Mouse (Mus musculus): Measurements from ENCODE around the gene Metrn. TPM values are rescaled to one million over a fixed set of nuclear protein-coding genes. Genes with fewer than 3 reads are reported as not detected.

Gene Metrn
- total and polyA plus RNA-seq, 2 experiments from 2014 or later, result 102 to 500 TPM

- Histone ChIP-seq H3K36me3 (ENCODE audit: insufficient read depth, low read length) (peaks cover 25% of the 10 kb centered on the region), H3K27ac (peak within 1 kb of the TSS; percentile 87), H3K4me2 (ENCODE audit: low read depth, low read length) (peak within 1 kb of the TSS; percentile 91), H3K9me3 (ENCODE audit: low read length) (no peaks in the 10 kb centered on the region), H3K27me3 (ENCODE audit: insufficient read depth, low read length) (no peaks in the 10 kb centered on the region), H3K9ac (replicated peaks; ENCODE audit: low read length) (peak within 1 kb of the TSS; percentile 78), H3K4me3 (ENCODE audit: low read length) (peak within 1 kb of the TSS; percentile 71), H3K4me1 (ENCODE audit: insufficient read depth, low read length) (peaks cover 9% of the 10 kb centered on the region)
- 83% methylated on average over 3 of the region's 3 CpGs for WGBS
- ATAC-seq, result no peak
- TF ChIP-seq CTCF (IDR thresholded peaks at IDR 0.05; ENCODE audit: low read depth), result no peak
- DNase-seq (ENCODE audit: low spot score), result no peak
Measured at GRCm38 (mm10) chr17:25786280-25786679, 10.7 kb downstream of the Metrn start, which contains the start of gene Ccdc78. Ccdc78 (plus strand) TSS chr17:25786580.

GRCm38 (mm10) chr17:25785281-25785745 lies 11.6 kb downstream of the Metrn start, which contains the start of gene Haghl:
Haghl (minus strand) TSS chr17:25785673.
- Histone ChIP-seq H3K9me3 (ENCODE audit: low read length) (no peaks in the 10 kb centered on the region), H3K27ac (peak within 1 kb of the TSS; percentile 87), H3K4me2 (ENCODE audit: low read depth, low read length) (peak within 1 kb of the TSS; percentile 91), H3K4me1 (ENCODE audit: insufficient read depth, low read length) (peaks cover 9% of the 10 kb centered on the region), H3K9ac (replicated peaks; ENCODE audit: low read length) (peak within 1 kb of the TSS; percentile 78), H3K36me3 (ENCODE audit: insufficient read depth, low read length) (peaks cover 25% of the 10 kb centered on the region), H3K4me3 (ENCODE audit: low read length) (peak within 1 kb of the TSS; percentile 71), H3K27me3 (ENCODE audit: insufficient read depth, low read length) (no peaks in the 10 kb centered on the region)
- TF ChIP-seq CTCF (IDR thresholded peaks at IDR 0.05; ENCODE audit: low read depth), result peak; percentile 8; the same call in 1 of the 2 replicates
- DNase-seq (ENCODE audit: low spot score), result peak; percentile 99
- ATAC-seq, result peak; percentile 87
- WGBS, result under 1% methylated on average over 23 of the region's 23 CpGs

GRCm38 (mm10) chr17:25783861-25784574 lies 12.9 kb downstream of the Metrn start:
- DNase-seq (ENCODE audit: low spot score) (no peak), ATAC-seq (no peak)
- peak overlapping the region; percentile 78 for H3K9ac ChIP-seq (replicated peaks; ENCODE audit: low read length)
- H3K27me3 ChIP-seq (ENCODE audit: insufficient read depth, low read length), result no peaks in the 10 kb centered on the region
- TF ChIP-seq CTCF (IDR thresholded peaks at IDR 0.05; ENCODE audit: low read depth), result no peak
- peaks cover 9% of the 10 kb centered on the region for H3K4me1 ChIP-seq (ENCODE audit: insufficient read depth, low read length)
- peak overlapping the region; percentile 71 for H3K4me3 ChIP-seq (ENCODE audit: low read length)
- 71% methylated on average over 15 of the region's 15 CpGs for WGBS
- H3K4me2 ChIP-seq (ENCODE audit: low read depth, low read length), result peak overlapping the region; percentile 91
- H3K27ac ChIP-seq, result no peak overlapping the region; the same call in 1 of the 2 replicates
- no peaks in the 10 kb centered on the region for H3K9me3 ChIP-seq (ENCODE audit: low read length)
- peaks cover 22% of the 10 kb centered on the region for H3K36me3 ChIP-seq (ENCODE audit: insufficient read depth, low read length)

- ATAC-seq (no peak), DNase-seq (ENCODE audit: low spot score) (no peak)
- Histone ChIP-seq H3K4me2 (ENCODE audit: low read depth, low read length) (no peak overlapping the region), H3K4me3 (ENCODE audit: low read length) (no peak overlapping the region), H3K27me3 (ENCODE audit: insufficient read depth, low read length) (no peaks in the 10 kb centered on the region), H3K27ac (no peak overlapping the region), H3K9me3 (ENCODE audit: low read length) (no peaks in the 10 kb centered on the region), H3K36me3 (ENCODE audit: insufficient read depth, low read length) (peaks cover 22% of the 10 kb centered on the region), H3K4me1 (ENCODE audit: insufficient read depth, low read length) (peaks cover 9% of the 10 kb centered on the region), H3K9ac (replicated peaks; ENCODE audit: low read length) (no peak overlapping the region)
- TF ChIP-seq CTCF (IDR thresholded peaks at IDR 0.05; ENCODE audit: low read depth), result no peak
- WGBS, result 49% methylated on average over 7 of the region's 7 CpGs
Measured at GRCm38 (mm10) chr17:25783086-25783485, 13.8 kb downstream of the Metrn start.

- Histone ChIP-seq H3K9me3 (ENCODE audit: low read length) (no peaks in the 10 kb centered on the region), H3K4me3 (ENCODE audit: low read length) (no peak overlapping the region), H3K36me3 (ENCODE audit: insufficient read depth, low read length) (peaks cover 22% of the 10 kb centered on the region), H3K9ac (replicated peaks; ENCODE audit: low read length) (no peak overlapping the region), H3K27me3 (ENCODE audit: insufficient read depth, low read length) (no peaks in the 10 kb centered on the region), H3K4me1 (ENCODE audit: insufficient read depth, low read length) (peaks cover 9% of the 10 kb centered on the region), H3K4me2 (ENCODE audit: low read depth, low read length) (no peak overlapping the region), H3K27ac (no peak overlapping the region)
- WGBS, result 80% methylated on average over 6 of the region's 6 CpGs
- no peak for TF ChIP-seq CTCF (IDR thresholded peaks at IDR 0.05; ENCODE audit: low read depth)
- ATAC-seq (no peak), DNase-seq (ENCODE audit: low spot score) (no peak)
Measured at GRCm38 (mm10) chr17:25781339-25781738, 15.6 kb downstream of the Metrn start.

GRCm38 (mm10) chr17:25777948-25778347 lies 19.0 kb downstream of the Metrn start:
- no peak for TF ChIP-seq CTCF (IDR thresholded peaks at IDR 0.05; ENCODE audit: low read depth)
- ATAC-seq (no peak), DNase-seq (ENCODE audit: low spot score) (no peak)
- Histone ChIP-seq H3K4me3 (ENCODE audit: low read length) (no peak overlapping the region), H3K27me3 (ENCODE audit: insufficient read depth, low read length) (no peaks in the 10 kb centered on the region), H3K9me3 (ENCODE audit: low read length) (no peaks in the 10 kb centered on the region), H3K4me2 (ENCODE audit: low read depth, low read length) (no peak overlapping the region), H3K36me3 (ENCODE audit: insufficient read depth, low read length) (peaks cover 21% of the 10 kb centered on the region), H3K9ac (replicated peaks; ENCODE audit: low read length) (no peak overlapping the region), H3K4me1 (ENCODE audit: insufficient read depth, low read length) (peaks cover 7% of the 10 kb centered on the region; the same call in 1 of the 2 replicates), H3K27ac (no peak overlapping the region)
- WGBS, result 96% methylated on average over 5 of the region's 5 CpGs
